Mouse (Mus musculus) thymus, adult 2 months (tissue): ENCODE measurements around the gene Zfp276. TPM values are rescaled to one million over a fixed set of nuclear protein-coding genes. Genes with fewer than 3 reads are reported as not detected.
"Not testable (repeated sequence)": the region's sequence is repeated elsewhere in the genome, so short reads cannot be mapped to it uniquely, and the experiment has no call there.

Experiments used
- DNase-seq: peaks from one replicate; pipeline ENCODE4 v3.0.0; 2021
- H3K27ac ChIP-seq: fragments of 200-500 bp; 2 replicates; pipeline ENCODE4 v1.5.1; 2012; ENCODE audit warnings: low read length, control low read depth; ENCODE audit not compliant: control insufficient read depth, insufficient read depth
- H3K27me3 ChIP-seq: fragments of 200-500 bp; 2 replicates; pipeline ENCODE4 v1.6.1; 2012; ENCODE audit warnings: mild to moderate bottlenecking, low read length, moderate library complexity, mixed read lengths; ENCODE audit not compliant: control insufficient read depth, insufficient read depth
- H3K36me3 ChIP-seq: fragments of 200-500 bp; 2 replicates; pipeline ENCODE4 v1.6.1; 2012; ENCODE audit warnings: mild to moderate bottlenecking, low read length, moderate library complexity; ENCODE audit not compliant: control insufficient read depth, insufficient read depth
- H3K4me1 ChIP-seq: fragments of 200-500 bp; replicated peaks from 2 replicates; pipeline ENCODE4 v1.6.1; 2012; ENCODE audit warnings: low read length; ENCODE audit not compliant: control insufficient read depth, insufficient read depth
- H3K4me3 ChIP-seq: fragments of 200-500 bp; 2 replicates; pipeline ENCODE4 v1.5.1; 2012; ENCODE audit warnings: mild to moderate bottlenecking, low read length, control low read depth, moderate library complexity; ENCODE audit not compliant: control insufficient read depth, insufficient read depth
- CTCF ChIP-seq: fragments of 200-500 bp; IDR thresholded peaks from 2 replicates; pipeline ENCODE4 v1.5.1; 2012; ENCODE audit warnings: mild to moderate bottlenecking, control low read depth, low read length, moderate library complexity, borderline replicate concordance; ENCODE audit not compliant: control insufficient read depth, poor library complexity, insufficient read depth; ENCODE audit errors: extremely low read depth
- POLR2A ChIP-seq: fragments of 200-500 bp; IDR thresholded peaks from 2 replicates; pipeline ENCODE4 v1.6.1; 2012; ENCODE audit warnings: mild to moderate bottlenecking, low read length, control low read depth, moderate library complexity; ENCODE audit not compliant: control insufficient read depth, poor library complexity, insufficient read depth; ENCODE audit errors: extremely low read depth
- WGBS: fragments of 180-500 bp; shearing (Covaris S2); methylation state at CpG from one replicate; pipeline ENCODE4 v1.1.7; 2018; 5-methylcytosine and 5-hydroxymethylcytosine counted together
- polyA plus RNA-seq: library from polyadenylated mRNA; depleted of rRNA; stranded (reverse); fragments of >200 nt; gene quantifications from 2 replicates; pipeline ENCODE4 v1.2.3, GENCODE M21; 2012

Zfp276 gene
- polyA plus RNA-seq, 1 experiment = 82.4 TPM

- H3K4me3 ChIP-seq = no peak overlapping the region
- WGBS = 86% methylated on average over 7 of the region's 7 CpGs
- DNase-seq = no peak
- H3K27ac ChIP-seq = no peak overlapping the region
- H3K36me3 ChIP-seq = no peaks in the 10 kb centered on the region
- TF ChIP-seq POLR2A = no peak
- TF ChIP-seq CTCF = no peak
- H3K4me1 ChIP-seq = no peaks in the 10 kb centered on the region
- no peaks in the 10 kb centered on the region for H3K27me3 ChIP-seq
These were observed 24.4 kb downstream of the Zfp276 start for GRCm38 (mm10) chr8:123278445-123278844.

- DNase-seq = no peak
- no peaks in the 10 kb centered on the region for H3K27me3 ChIP-seq
- H3K4me1 ChIP-seq = no peaks in the 10 kb centered on the region
- no peak for TF ChIP-seq CTCF
- 89% methylated on average over 4 of the region's 4 CpGs for WGBS
- H3K27ac ChIP-seq = no peak overlapping the region
- H3K4me3 ChIP-seq = no peak overlapping the region
- no peaks in the 10 kb centered on the region for H3K36me3 ChIP-seq
These were observed 25.8 kb downstream of the Zfp276 start for GRCm38 (mm10) chr8:123279828-123280227.

- DNase-seq = no peak
- Histone ChIP-seq H3K36me3 (no peaks in the 10 kb centered on the region), H3K4me3 (no peak overlapping the region), H3K4me1 (no peaks in the 10 kb centered on the region), H3K27me3 (no peaks in the 10 kb centered on the region), H3K27ac (no peak overlapping the region)
- TF ChIP-seq CTCF (no peak), POLR2A (no peak)
- WGBS = 96% methylated on average over 13 of the region's 13 CpGs
These were observed 26.5 kb downstream of the Zfp276 start for GRCm38 (mm10) chr8:123280302-123281094.

GRCm38 (mm10) chr8:123282994-123283393 lies 29.0 kb downstream of the Zfp276 start:
- not testable (repeated sequence) for H3K4me1 ChIP-seq, H3K4me3 ChIP-seq, DNase-seq, H3K36me3 ChIP-seq, H3K27me3 ChIP-seq, H3K27ac ChIP-seq
- WGBS = 87% methylated on average over 6 of the region's 6 CpGs

- TF ChIP-seq CTCF (no peak), POLR2A (no peak)
- Histone ChIP-seq H3K27me3 (no peaks in the 10 kb centered on the region), H3K27ac (no peak overlapping the region), H3K4me3 (no peak overlapping the region), H3K4me1 (no peaks in the 10 kb centered on the region), H3K36me3 (no peaks in the 10 kb centered on the region)
- WGBS = 93% methylated on average over 7 of the region's 7 CpGs
- no peak for DNase-seq
These were observed 30.0 kb downstream of the Zfp276 start for GRCm38 (mm10) chr8:123283991-123284390.

GRCm38 (mm10) chr8:123284493-123284892 lies 30.5 kb downstream of the Zfp276 start:
- Histone ChIP-seq H3K27me3 (no peaks in the 10 kb centered on the region), H3K36me3 (no peaks in the 10 kb centered on the region), H3K4me1 (no peaks in the 10 kb centered on the region), H3K4me3 (no peak overlapping the region), H3K27ac (no peak overlapping the region)
- 94% methylated on average over 5 of the region's 5 CpGs for WGBS
- no peak for TF ChIP-seq CTCF
- TF ChIP-seq POLR2A = no peak
- DNase-seq = no peak

GRCm38 (mm10) chr8:123287362-123287761 lies 33.4 kb downstream of the Zfp276 start:
- Histone ChIP-seq H3K4me1 (no peaks in the 10 kb centered on the region), H3K36me3 (no peaks in the 10 kb centered on the region), H3K27me3 (no peaks in the 10 kb centered on the region), H3K27ac (no peak overlapping the region), H3K4me3 (no peak overlapping the region)
- 95% methylated on average over 17 of the region's 17 CpGs for WGBS
- no peak for DNase-seq
- no peak for TF ChIP-seq CTCF
- TF ChIP-seq POLR2A = no peak
